Mouse (Mus musculus): Measurements from ENCODE around the gene Nudt15.

DNA sequence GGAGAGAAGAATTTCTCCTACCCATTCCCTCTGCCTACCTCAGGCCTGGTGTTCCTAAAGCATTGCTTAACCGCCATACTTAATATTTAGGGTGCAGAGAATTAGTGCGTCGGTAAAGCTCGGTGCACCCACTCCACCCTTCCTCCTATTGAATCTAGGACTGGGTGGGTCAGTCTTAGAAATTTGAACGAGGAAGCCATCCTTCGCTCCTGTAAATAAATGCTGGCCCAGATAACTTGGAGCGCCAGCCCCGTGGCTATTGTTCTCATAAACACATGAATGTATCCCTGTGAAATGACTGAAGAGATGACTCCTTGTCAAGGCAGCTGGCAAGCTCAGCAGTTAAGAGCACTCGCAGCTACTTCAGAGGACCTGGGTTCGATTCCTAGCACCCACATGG is 71.0 kb downstream of the Nudt15 start:
- TF ChIP-seq CTCF (IDR thresholded peaks at IDR 0.05; ENCODE audit: low read depth, low read length) (no peak), POLR2A (IDR thresholded peaks at IDR 0.05; ENCODE audit: extremely low read depth, insufficient read depth, low read length) (no peak)
